Mouse (Mus musculus): ENCODE measurements at regions not wholly inside any gene's neighbourhood (a gene's known extent, or its start where the extent isn't known, plus 50 kb on each side); places are given as distances from the start of the nearest gene placed in this dataset.
"Not testable (repeated sequence)": the region's sequence is repeated elsewhere in the genome, so short reads cannot be mapped to it uniquely, and the experiment has no call there.

DNA sequence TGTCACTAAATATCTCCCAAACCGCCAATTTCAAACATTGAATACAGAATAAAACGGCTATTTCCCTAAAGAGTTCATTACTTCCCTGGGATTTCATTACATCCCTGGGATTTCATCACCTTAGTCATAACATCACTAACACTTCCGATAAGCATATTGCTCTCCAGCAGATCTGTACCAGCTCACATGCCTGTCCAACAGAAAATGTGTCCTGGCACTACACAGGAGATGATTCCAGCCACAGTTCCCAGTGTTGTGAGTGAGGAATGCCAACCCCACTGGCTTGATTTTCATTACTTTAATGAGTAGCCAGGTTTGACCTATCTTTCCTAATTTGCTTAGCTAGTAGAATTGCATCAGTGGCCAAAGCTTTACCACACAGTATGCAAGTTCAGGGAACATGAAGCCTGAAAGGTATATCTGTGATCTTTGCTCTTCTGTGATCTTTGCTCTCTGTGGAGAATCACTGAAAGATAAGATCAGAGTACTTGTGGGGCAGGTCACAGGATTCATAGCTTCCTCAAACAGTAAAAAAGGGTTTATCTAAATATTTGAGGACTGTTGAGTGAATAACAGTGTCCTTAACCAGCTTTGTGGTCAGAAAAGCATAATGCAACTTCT lies 1115.5 kb upstream of the 1700009N14Rik start:
- no peak for ATAC-seq (ENCODE audit: low TSS enrichment)

- ATAC-seq (ENCODE audit: low TSS enrichment): no peak
Measured at GRCm38 (mm10) chr4:38335156-38335555, 1114.9 kb upstream of the 1700009N14Rik start.

GRCm38 (mm10) chr4:38371047-38371446 lies 1079.0 kb upstream of the 1700009N14Rik start:
- no peak for ATAC-seq (ENCODE audit: low TSS enrichment)

DNA sequence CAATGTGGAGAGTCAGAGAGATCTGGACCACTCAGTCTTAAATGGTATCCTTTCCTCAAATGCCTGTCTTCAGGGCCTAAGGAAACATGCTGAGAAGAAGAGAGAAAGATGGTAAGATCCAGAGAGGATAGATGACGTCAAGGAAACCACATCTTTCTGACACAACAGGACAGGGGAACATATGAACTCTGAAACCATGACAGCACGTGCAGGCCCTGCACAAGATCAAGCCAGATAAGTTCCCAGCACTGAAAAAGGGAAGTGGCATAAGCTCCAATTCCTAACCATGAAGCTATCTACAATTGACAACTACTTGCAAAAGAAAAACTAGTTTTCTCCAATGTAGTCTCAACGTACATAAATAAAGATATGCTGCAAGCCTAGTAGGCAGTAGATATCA lies 1068.2 kb upstream of the 1700009N14Rik start:
- no peak for ATAC-seq (ENCODE audit: low TSS enrichment)

DNA sequence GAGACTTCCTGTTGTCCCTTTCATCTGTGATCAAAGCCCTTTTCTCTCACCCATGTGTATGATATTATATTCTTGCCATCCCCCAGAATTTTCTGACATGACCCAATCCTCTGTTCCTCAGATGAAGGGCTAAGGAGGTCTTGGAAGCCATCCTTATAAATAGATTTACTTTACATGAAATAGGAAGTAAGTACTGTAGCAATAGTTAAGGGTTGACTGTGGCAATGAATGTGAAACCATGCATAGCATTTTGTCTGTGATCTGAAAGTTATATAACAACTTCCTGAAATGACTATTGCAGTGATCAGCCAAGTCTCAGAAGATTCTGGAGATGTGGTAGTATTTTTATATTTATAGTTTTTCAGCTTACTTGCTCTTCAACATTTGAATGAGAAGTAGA lies 1053.5 kb upstream of the 1700009N14Rik start:
- no peak for ATAC-seq (ENCODE audit: low TSS enrichment)

- ATAC-seq (ENCODE audit: low TSS enrichment): not testable (repeated sequence)
Measured at GRCm38 (mm10) chr4:38435326-38435725, 1014.8 kb upstream of the 1700009N14Rik start.

GRCm38 (mm10) chr4:38461473-38462194 lies 988.5 kb upstream of the 1700009N14Rik start:
- no peak for ATAC-seq (ENCODE audit: low TSS enrichment)

GRCm38 (mm10) chr4:38498271-38498670 lies 951.8 kb upstream of the 1700009N14Rik start:
- ATAC-seq (ENCODE audit: low TSS enrichment): no peak

- ATAC-seq (ENCODE audit: low TSS enrichment): no peak
Measured at GRCm38 (mm10) chr4:38505875-38506274, 944.2 kb upstream of the 1700009N14Rik start.

GRCm38 (mm10) chr4:38507202-38507601 lies 942.9 kb upstream of the 1700009N14Rik start:
- peak; percentile 70 for ATAC-seq (ENCODE audit: low TSS enrichment)

DNA sequence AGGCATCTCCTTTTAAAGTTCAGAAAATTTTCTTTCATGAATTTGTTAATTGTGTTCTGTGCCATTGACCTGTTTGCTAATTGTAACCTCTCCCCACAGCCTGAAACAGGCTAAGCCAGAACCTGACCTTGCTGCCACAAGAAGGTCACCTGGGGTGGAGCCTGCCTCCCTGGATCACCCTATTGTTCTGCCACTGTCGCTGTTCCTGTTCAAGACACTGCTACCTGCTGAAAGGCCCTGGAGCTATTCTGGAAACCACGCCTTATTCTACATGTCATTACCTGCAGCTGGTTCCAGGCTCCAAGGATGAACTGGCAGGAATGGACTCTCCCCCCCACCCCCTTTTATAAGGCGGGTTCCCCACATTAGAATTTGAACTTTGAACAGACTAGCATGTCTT lies 931.0 kb upstream of the 1700009N14Rik start:
- ATAC-seq (ENCODE audit: low TSS enrichment): no peak

Measured in frontal cortex, adult (tissue).